Mouse (Mus musculus) limb, embryonic 13.5 days (tissue): ENCODE measurements around the gene Rpl38. TPM values are rescaled to one million over a fixed set of nuclear protein-coding genes. Genes with fewer than 3 reads are reported as not detected.

Experiments
- polyA plus RNA-seq: library from polyadenylated mRNA; unstranded; fragments of >200 nt; fragmentation: Nextera tagmentation; extraction: Ambion mirVana; gene quantifications from 2 replicates; pipeline ENCODE4 v1.2.1, GENCODE M21; 2015

Rpl38 gene
- polyA plus RNA-seq, 1 experiment from 2014 or later, result 966 TPM

Other genes starting within 250 kb of the Rpl38 start
- gene Ttyh2, start 6.9 kb downstream of the Rpl38 start, polyA plus RNA-seq, result 20.0 and 21.2 TPM in 2 replicates
- gene Dnaic2, start 58.9 kb downstream of the Rpl38 start, polyA plus RNA-seq, result 0.83 and 0.95 TPM in 2 replicates
- 0.09 and 0.23 TPM in 2 replicates for gene Kif19a, start 96.9 kb downstream of the Rpl38 start, polyA plus RNA-seq
- gene Btbd17, start 127.4 kb downstream of the Rpl38 start, polyA plus RNA-seq, result 1.7 TPM in 2 replicates
- not detected in 2 replicates for gene Gpr142, start 130.4 kb downstream of the Rpl38 start, polyA plus RNA-seq
- 56.2 and 60.0 TPM in 2 replicates for gene Gprc5c, start 182.6 kb downstream of the Rpl38 start, polyA plus RNA-seq
- 1.6 and 1.9 TPM in 2 replicates for gene Cd300a, start 221.5 kb downstream of the Rpl38 start, polyA plus RNA-seq